Mouse (Mus musculus) G1E (cell line): Measurements from ENCODE around the gene Kcnq1. TPM values are rescaled to one million over a fixed set of nuclear protein-coding genes. Genes with fewer than 3 reads are reported as not detected.

Experiments used
- ATAC-seq: 2 replicates; pipeline ENCODE4 v1.8.0; 2016; ENCODE audit warnings: mild to moderate bottlenecking; ENCODE audit not compliant: insufficient number of reproducible peaks, poor library complexity, low FRiP score, severe bottlenecking; ENCODE audit errors: extremely low read depth
- DNase-seq: peaks from one replicate; pipeline ENCODE4 v3.0.0; 2012; ENCODE audit warnings: low spot score
- H3K27me3 ChIP-seq: 2 replicates; pipeline ENCODE4 v1.6.1; 2012; ENCODE audit warnings: mild to moderate bottlenecking, low read length, inconsistent platforms; ENCODE audit not compliant: insufficient read depth
- H3K36me3 ChIP-seq: replicated peaks from 2 replicates; pipeline ENCODE3; 2012; ENCODE audit warnings: mild to moderate bottlenecking, inconsistent platforms
- H3K4me1 ChIP-seq: 2 replicates; pipeline ENCODE4 v1.6.1; 2012; ENCODE audit warnings: low read depth, low read length, inconsistent platforms, mixed read lengths; ENCODE audit not compliant: insufficient read depth
- H3K4me3 ChIP-seq: 2 replicates; pipeline ENCODE4 v1.5.1; 2012; ENCODE audit warnings: low read depth, mild to moderate bottlenecking, inconsistent platforms, low read length, moderate library complexity, mixed read lengths
- H3K9me3 ChIP-seq: replicated peaks from 2 replicates; pipeline ENCODE4 v1.6.1; 2012; ENCODE audit warnings: inconsistent platforms
- CTCF ChIP-seq: IDR thresholded peaks from 2 replicates; pipeline ENCODE4 v1.5.1; 2012; ENCODE audit warnings: low read depth, low read length, inconsistent platforms, mixed read lengths
- GATA1 ChIP-seq: IDR thresholded peaks from 2 replicates; pipeline ENCODE4 v1.6.1; 2012; ENCODE audit warnings: borderline replicate concordance, low read length, inconsistent platforms, mixed read lengths
- GATA2 ChIP-seq: IDR thresholded peaks from 2 replicates; pipeline ENCODE4 v1.6.1; 2012; ENCODE audit warnings: low read depth, low read length, inconsistent platforms, borderline replicate concordance
- POLR2AphosphoS5 ChIP-seq: IDR thresholded peaks from 2 replicates; pipeline ENCODE4 v1.6.1; 2012; ENCODE audit warnings: low read depth, low read length, inconsistent platforms; ENCODE audit not compliant: insufficient replicate concordance
- TAL1 ChIP-seq: conservative IDR thresholded peaks from 2 replicates; pipeline ENCODE4 v1.6.1; 2012; ENCODE audit warnings: low read depth, low read length, inconsistent platforms, mixed read lengths
- polyA plus RNA-seq: library from polyadenylated mRNA; stranded (reverse); fragments of >175 nt; gene quantifications from 2 replicates; pipeline ENCODE4 v1.2.3, GENCODE M21; 2012
- total RNA-seq, 2 experiments: library from RNA; stranded (forward) in 1 of 2; stranded (reverse) in 1 of 2; fragments of 200-1000 nt in 1 of 2; fragments of >200 nt in 1 of 2; fragmentation: Nextera tagmentation in 1 of 2; gene quantifications; 2 replicates each; pipeline ENCODE4 v1.2.3; 2014 to 2017

Kcnq1 gene
- total and polyA plus RNA-seq, 3 experiments: not detected

DNA sequence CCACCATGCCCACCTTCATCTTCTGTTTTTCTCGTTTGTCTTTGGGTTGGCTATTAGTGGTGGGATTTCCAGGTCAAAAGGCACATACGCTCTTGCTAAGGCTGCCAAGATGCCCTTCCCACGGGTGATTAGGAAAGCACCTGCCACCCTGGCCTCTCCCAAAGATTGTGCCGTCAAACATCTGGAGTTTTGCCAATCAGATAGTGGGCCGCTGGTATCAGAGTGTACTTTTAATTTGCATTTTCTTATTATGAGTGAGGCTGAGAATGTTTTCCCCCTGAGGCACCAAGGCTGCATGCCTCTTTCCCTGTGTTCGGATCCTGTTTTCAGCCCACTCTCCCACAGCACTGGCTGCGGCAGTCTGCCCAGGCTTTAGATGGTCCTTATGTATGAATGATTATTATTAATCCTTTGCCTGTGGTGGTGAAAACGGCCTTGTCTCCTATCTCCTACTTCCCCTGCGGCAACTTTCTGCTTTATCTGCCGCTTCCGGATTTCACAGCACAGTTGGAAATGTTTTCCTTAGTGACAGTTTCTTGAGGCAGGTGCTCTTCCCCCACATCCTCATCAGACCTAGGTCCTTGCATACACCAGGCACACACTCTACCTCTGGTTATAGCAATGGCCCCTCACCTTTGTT, 784 bp upstream of the Kcnq1 start:
- Histone ChIP-seq H3K4me3 (no peak overlapping the region), H3K4me1 (no peaks in the 10 kb centered on the region), H3K9me3 (no peaks in the 10 kb centered on the region), H3K27me3 (peaks cover 11% of the 10 kb centered on the region), H3K36me3 (no peaks in the 10 kb centered on the region)
- no peak for DNase-seq
- TF ChIP-seq TAL1 (no peak), GATA1 (no peak), GATA2 (no peak), CTCF (no peak), POLR2AphosphoS5 (no peak)
- no peak for ATAC-seq

GRCm38 (mm10) chr7:143106672-143107465, 707 bp downstream of the Kcnq1 start:
- H3K27me3 ChIP-seq: peaks cover 13% of the 10 kb centered on the region
- DNase-seq: no peak

DNA sequence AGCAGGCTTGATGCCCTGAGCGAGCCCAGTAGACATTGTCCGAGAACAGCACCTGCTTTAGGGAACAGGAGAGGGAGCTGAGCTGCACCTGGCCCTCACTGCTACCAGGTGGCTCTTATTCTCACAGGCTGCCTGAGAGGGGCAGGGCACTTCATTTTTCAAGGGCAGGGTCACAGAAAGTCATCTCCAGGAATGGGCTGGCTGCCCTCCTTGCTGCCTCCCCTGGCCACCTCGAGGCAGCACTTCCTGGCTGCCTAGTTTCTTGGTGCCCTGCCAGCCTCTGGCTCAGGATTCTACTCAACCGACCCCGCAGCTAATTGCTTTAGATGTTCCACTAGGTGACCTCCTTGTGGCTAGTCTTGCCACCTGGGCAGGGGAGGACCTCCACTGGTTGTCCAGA, 2.0 kb downstream of the Kcnq1 start:
- no peak overlapping the region for H3K4me3 ChIP-seq
- H3K27me3 ChIP-seq: peaks cover 19% of the 10 kb centered on the region
- no peaks in the 10 kb centered on the region for H3K36me3 ChIP-seq
- no peak for DNase-seq
- H3K9me3 ChIP-seq: no peaks in the 10 kb centered on the region
- ATAC-seq: no peak
- H3K4me1 ChIP-seq: no peaks in the 10 kb centered on the region
- no peak for TF ChIP-seq TAL1
- no peak for TF ChIP-seq GATA1
- TF ChIP-seq GATA2: no peak
- TF ChIP-seq CTCF: no peak
- no peak for TF ChIP-seq POLR2AphosphoS5

More at GRCm38 (mm10) chr7:143106672-143107465, 707 bp downstream of the Kcnq1 start:
- TF ChIP-seq POLR2AphosphoS5: no peak
- TF ChIP-seq GATA2: no peak
- TF ChIP-seq TAL1: no peak
- TF ChIP-seq GATA1: no peak
- TF ChIP-seq CTCF: no peak
- Histone ChIP-seq H3K9me3 (no peaks in the 10 kb centered on the region), H3K4me1 (no peaks in the 10 kb centered on the region), H3K36me3 (no peaks in the 10 kb centered on the region), H3K4me3 (no peak overlapping the region)
- ATAC-seq: no peak

- TF ChIP-seq POLR2AphosphoS5 (no peak), GATA2 (no peak), TAL1 (no peak), GATA1 (no peak), CTCF (no peak)
- Histone ChIP-seq H3K9me3 (no peaks in the 10 kb centered on the region), H3K36me3 (no peaks in the 10 kb centered on the region), H3K4me3 (no peak overlapping the region), H3K27me3 (peaks cover 19% of the 10 kb centered on the region), H3K4me1 (no peaks in the 10 kb centered on the region)
- DNase-seq (no peak), ATAC-seq (no peak)
Measured at GRCm38 (mm10) chr7:143108996-143109660, 3.0 kb downstream of the Kcnq1 start.

DNA sequence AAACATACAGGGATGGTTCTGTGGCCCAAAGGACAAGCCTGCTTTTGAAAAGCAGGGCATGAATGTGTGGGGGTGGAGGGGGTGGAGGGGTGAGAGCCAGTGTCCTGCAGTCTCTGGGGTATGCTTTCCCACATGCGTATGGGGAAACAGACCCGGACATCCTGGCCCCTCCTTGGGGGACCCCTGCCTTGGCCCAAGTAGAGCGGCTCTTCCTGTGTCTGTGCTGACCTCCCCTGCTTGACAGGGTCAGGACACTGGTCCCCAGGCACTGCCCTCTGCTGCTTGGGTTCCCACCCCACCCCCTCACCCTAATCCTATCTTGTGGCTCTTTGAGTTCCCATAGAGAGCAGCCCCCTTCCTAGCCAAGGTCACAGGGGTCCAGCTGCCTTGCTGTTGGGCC, 3.5 kb downstream of the Kcnq1 start:
- ATAC-seq: no peak
- Histone ChIP-seq H3K4me1 (no peaks in the 10 kb centered on the region), H3K27me3 (peaks cover 19% of the 10 kb centered on the region), H3K9me3 (no peaks in the 10 kb centered on the region), H3K36me3 (no peaks in the 10 kb centered on the region), H3K4me3 (no peak overlapping the region)
- no peak for DNase-seq
- TF ChIP-seq CTCF: no peak
- no peak for TF ChIP-seq GATA2
- no peak for TF ChIP-seq POLR2AphosphoS5
- no peak for TF ChIP-seq TAL1
- TF ChIP-seq GATA1: no peak

DNA sequence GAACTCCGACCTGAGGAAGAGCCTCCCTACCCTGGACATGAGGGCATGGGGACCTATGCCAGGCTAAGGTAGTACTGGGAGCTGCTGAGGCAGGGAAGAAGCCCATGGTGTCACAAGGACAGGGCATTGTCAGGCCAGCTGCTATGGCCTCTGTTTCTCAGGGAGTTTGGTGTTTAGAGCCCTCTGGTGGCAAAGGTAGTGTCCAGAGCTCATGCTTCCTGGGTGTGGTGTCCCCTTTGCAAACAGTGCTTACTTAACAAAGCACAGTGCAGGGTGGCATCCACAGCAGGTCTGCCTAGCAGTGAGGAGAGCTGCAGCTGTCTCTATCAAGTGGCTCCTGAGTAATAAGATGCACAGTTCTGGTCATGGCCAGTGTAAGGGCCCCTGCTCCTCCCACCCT, 4.6 kb downstream of the Kcnq1 start:
- TF ChIP-seq TAL1 (no peak), POLR2AphosphoS5 (no peak), GATA1 (no peak), GATA2 (no peak), CTCF (no peak)
- Histone ChIP-seq H3K36me3 (no peaks in the 10 kb centered on the region), H3K27me3 (peaks cover 17% of the 10 kb centered on the region), H3K9me3 (no peaks in the 10 kb centered on the region), H3K4me3 (no peak overlapping the region), H3K4me1 (no peaks in the 10 kb centered on the region)
- ATAC-seq: no peak
- no peak for DNase-seq
